Comparison of ENCODE assay signal across 10 mouse cellular contexts in genomic region chr8:111573583-111573982, GRCm38 (mm10). TPM values are rescaled to one million over a fixed set of nuclear protein-coding genes. Genes with fewer than 3 reads are reported as not detected.
A peak's percentile ranks its signal among the peaks of the same experiment; 100 is the strongest.
DNase-seq lines count a peak whose midpoint lies in the region; ATAC-seq and TF ChIP-seq lines count a peak whose summit lies in the region.
"Had no signal": no experiment of that assay in that cellular context is flagged by ENCODE, and none has a peak within 500 bp of the region (broad histone marks: within the 10 kb centered on the region; RNA-seq: fewer than 3 reads in every experiment).

No protein-coding gene starts in this region.

- no peak for TF ChIP-seq CTCF in bone marrow, adult 2 months (IDR thresholded peaks at IDR 0.05; ENCODE audit: control insufficient read depth, insufficient read depth, low read length)

- peak; percentile 47 for DNase-seq in left cerebral cortex, adult 11 months (ENCODE audit: low spot score)
- no peak for DNase-seq in left cerebral cortex, postnatal 10 days (ENCODE audit: extremely low spot score in 1 of 2, low spot score in 2 of 2)
- no peak for DNase-seq in midbrain, embryonic 14.5 days
- no peak for DNase-seq in gastrocnemius, adult 8-10 months (ENCODE audit: low spot score in 2 of 2)
- DNase-seq in kidney, postnatal 10 days, result no peak
- DNase-seq in adrenal gland, adult 18-20 months (ENCODE audit: low spot score in 2 of 2), result no peak

- WGBS in bone marrow, adult 2 months, result 45% methylated on average over 8 of the region's 8 CpGs
- 18% methylated on average over 8 of the region's 8 CpGs for WGBS in hindbrain, embryonic 15.5 days
- 15% methylated on average over 8 of the region's 8 CpGs for WGBS in midbrain, embryonic 14.5 days

- H3K4me1 ChIP-seq in bone marrow, adult 2 months (ENCODE audit: control insufficient read depth, insufficient read depth, low read length), result no peaks in the 10 kb centered on the region; the same call in 1 of the 2 replicates
- peaks cover 51% of the 10 kb centered on the region for H3K4me1 ChIP-seq in hindbrain, embryonic 15.5 days (replicated peaks)
- peaks cover 32% of the 10 kb centered on the region; the same call in 1 of the 2 replicates for H3K4me1 ChIP-seq in midbrain, embryonic 14.5 days (ENCODE audit: control insufficient read depth, insufficient read depth, low read length)

- intact Hi-C loops in left cerebral cortex, postnatal 10 days (cut with DNase I), result no loop called here

- TF ChIP-seq POLR2A in bone marrow, adult 2 months (IDR thresholded peaks at IDR 0.05; ENCODE audit: borderline replicate concordance, control insufficient read depth, low read depth, low read length), result no peak

- H3K9me3 ChIP-seq in hindbrain, embryonic 15.5 days, result no peaks in the 10 kb centered on the region
- H3K9me3 ChIP-seq in midbrain, embryonic 14.5 days (ENCODE audit: control insufficient read depth, low read length), result no peaks in the 10 kb centered on the region
- H3K9me3 ChIP-seq: embryonic facial prominence, embryonic 15.5 days had no signal

- ATAC-seq in hindbrain, embryonic 15.5 days (ENCODE audit: low FRiP score, low read depth), result peak; percentile 52; the same call in 1 of the 2 replicates
- ATAC-seq in midbrain, embryonic 14.5 days (ENCODE audit: low FRiP score, low TSS enrichment), result no peak

- no peaks in the 10 kb centered on the region for H3K27me3 ChIP-seq in hindbrain, embryonic 15.5 days
- no peaks in the 10 kb centered on the region for H3K27me3 ChIP-seq in midbrain, embryonic 14.5 days (ENCODE audit: control insufficient read depth, insufficient read depth, low read length)
- H3K27me3 ChIP-seq: embryonic facial prominence, embryonic 15.5 days had no signal

- H3K27ac ChIP-seq in bone marrow, adult 2 months (ENCODE audit: control insufficient read depth, insufficient read depth, low read depth, low read length, poor library complexity), result no peak overlapping the region; the same call in 1 of the 2 replicates
- 0 out of 2 replicates have a peak overlapping the region, but pooled peaks have one; percentile 51 for H3K27ac ChIP-seq in hindbrain, embryonic 15.5 days (replicated peaks)
- 0 out of 2 replicates have a peak overlapping the region, but pooled peaks have one; percentile 42 for H3K27ac ChIP-seq in midbrain, embryonic 14.5 days (replicated peaks; ENCODE audit: low read depth, low read length)
- H3K27ac ChIP-seq: embryonic facial prominence, embryonic 15.5 days had no signal

- no peaks in the 10 kb centered on the region for H3K36me3 ChIP-seq in hindbrain, embryonic 15.5 days
- no peaks in the 10 kb centered on the region for H3K36me3 ChIP-seq in midbrain, embryonic 14.5 days (ENCODE audit: control insufficient read depth, insufficient read depth, low read length)

- no peak overlapping the region for H3K4me2 ChIP-seq in hindbrain, embryonic 15.5 days
- peak overlapping the region; percentile 21 for H3K4me2 ChIP-seq in midbrain, embryonic 14.5 days (ENCODE audit: low read length)
- H3K4me2 ChIP-seq: embryonic facial prominence, embryonic 15.5 days had no signal

- H3K9ac ChIP-seq in hindbrain, embryonic 15.5 days, result no peak overlapping the region
- H3K9ac ChIP-seq in midbrain, embryonic 14.5 days (replicated peaks; ENCODE audit: low read length), result no peak overlapping the region; the same call in 1 of the 2 replicates
- H3K9ac ChIP-seq: embryonic facial prominence, embryonic 15.5 days had no signal

- peak overlapping the region; percentile 29 for H3K4me3 ChIP-seq in bone marrow, adult 2 months (replicated peaks; ENCODE audit: control insufficient read depth, low read depth, low read length)
- no peak overlapping the region for H3K4me3 ChIP-seq in hindbrain, embryonic 15.5 days
- H3K4me3 ChIP-seq in midbrain, embryonic 14.5 days (replicated peaks; ENCODE audit: low read depth, low read length), result no peak overlapping the region
- H3K4me3 ChIP-seq: embryonic facial prominence, embryonic 15.5 days; myocyte had no signal

RNA-seq across cellular contexts. Expression of gene Znrf1, which starts 37.7 kb away (rescaled TPM):
- 100 to 1,000 TPM; 168 to 171 TPM for total RNA-seq in left cerebral cortex, postnatal 10 days (2021)
- polyA plus RNA-seq in bone marrow, adult 2 months (2011; ENCODE audit: insufficient read depth, insufficient read length, low replicate concordance, missing spikeins), result 41.3 and 124 TPM in 2 replicates
- 102 and 106 TPM in 2 replicates for polyA plus RNA-seq in hindbrain, embryonic 15.5 days (2015; fragmentation: Nextera tagmentation; extraction: Ambion mirVana)
- polyA plus RNA-seq in midbrain, embryonic 14.5 days (2014; fragmentation: Nextera tagmentation; extraction: Ambion mirVana), result 99.2 and 108 TPM in 2 replicates
- 10 to 100 TPM; 67.2 to 71.6 (median 70.7) TPM for total RNA-seq in gastrocnemius, adult 8-10 months (2022)
- 10 to 100 TPM; 31.0 to 36.3 TPM for total RNA-seq in adrenal gland, adult 18-20 months (2021)

RNA-seq across cellular contexts. Expression of gene Wdr59, which starts 51.7 kb away (rescaled TPM):
- total RNA-seq in left cerebral cortex, postnatal 10 days (2021), result 10 to 100 TPM; 21.2 to 22.0 TPM
- 3.1 and 3.9 TPM in 2 replicates for polyA plus RNA-seq in bone marrow, adult 2 months (2011; ENCODE audit: insufficient read depth, insufficient read length, low replicate concordance, missing spikeins)
- 7.3 and 8.1 TPM in 2 replicates for polyA plus RNA-seq in hindbrain, embryonic 15.5 days (2015; fragmentation: Nextera tagmentation; extraction: Ambion mirVana)
- 5.4 and 5.9 TPM in 2 replicates for polyA plus RNA-seq in midbrain, embryonic 14.5 days (2014; fragmentation: Nextera tagmentation; extraction: Ambion mirVana)
- 1 to 10 TPM; 7.9 to 9.0 (median 8.6) TPM for total RNA-seq in gastrocnemius, adult 8-10 months (2022)
- 10 to 100 TPM in 1 of 2 experiments, 1 to 10 TPM in 1; 9.2 to 10.3 TPM for total RNA-seq in adrenal gland, adult 18-20 months (2021)

RNA-seq across cellular contexts. Expression of gene Ldhd, which starts 56.6 kb away (rescaled TPM):
- total RNA-seq in left cerebral cortex, postnatal 10 days (2021), result 1 to 10 TPM; 1.9 to 2.2 TPM
- 0.38 and 1.5 TPM in 2 replicates for polyA plus RNA-seq in bone marrow, adult 2 months (2011; ENCODE audit: insufficient read depth, insufficient read length, low replicate concordance, missing spikeins)
- polyA plus RNA-seq in hindbrain, embryonic 15.5 days (2015; fragmentation: Nextera tagmentation; extraction: Ambion mirVana), result 0.91 and 1.2 TPM in 2 replicates
- 0.45 and 0.69 TPM in 2 replicates for polyA plus RNA-seq in midbrain, embryonic 14.5 days (2014; fragmentation: Nextera tagmentation; extraction: Ambion mirVana)
- 10 to 100 TPM; 28.8 to 37.2 (median 31.5) TPM for total RNA-seq in gastrocnemius, adult 8-10 months (2022)
- 100 to 1,000 TPM in 1 of 2 experiments, 10 to 100 TPM in 1; 65.1 to 101 TPM for total RNA-seq in adrenal gland, adult 18-20 months (2021)

Comparison
In these comparisons a context has a peak if more than half of its experiments do, and no peak if none do; other contexts are left out.
1. RNA of gene Ldhd, which starts 56.6 kb away (total RNA-seq): 65.1 to 101 TPM in adrenal gland, adult 18-20 months and 28.8 to 37.2 TPM in gastrocnemius, adult 8-10 months; 1.9 to 2.2 TPM in left cerebral cortex, postnatal 10 days; every median in the first group is over 4 times any median in the second.